Mouse (Mus musculus) stomach, embryonic 14.5 days (tissue): ENCODE data around the gene Ide. TPM values are rescaled to one million over a fixed set of nuclear protein-coding genes. Genes with fewer than 3 reads are reported as not detected.

Experiments
- ATAC-seq: fragments of 200-750 bp; cut with Nextera tagmentation; 2 replicates; pipeline ENCODE4 v1.8.0; 2017; ENCODE audit warnings: low read depth, moderate TSS enrichment; ENCODE audit not compliant: insufficient number of reproducible peaks, insufficient read depth, low FRiP score
- H3K27ac ChIP-seq: fragments of 300-500 bp; sonication (generic); 2 replicates; pipeline ENCODE4 v1.5.1; 2014; ENCODE audit warnings: mild to moderate bottlenecking, low read length, moderate library complexity, mixed read lengths
- H3K27me3 ChIP-seq: fragments of 300-500 bp; sonication (generic); 2 replicates; pipeline ENCODE4 v1.6.1; 2014; ENCODE audit warnings: low read length, control low read depth, mixed read lengths; ENCODE audit not compliant: control insufficient read depth, insufficient read depth
- H3K36me3 ChIP-seq: fragments of 300-500 bp; sonication (generic); 2 replicates; pipeline ENCODE4 v1.6.1; 2014; ENCODE audit warnings: mild to moderate bottlenecking, control low read depth, low read length, moderate library complexity, mixed read lengths; ENCODE audit not compliant: control insufficient read depth, insufficient read depth
- H3K4me1 ChIP-seq: fragments of 300-500 bp; sonication (generic); 2 replicates; pipeline ENCODE4 v1.6.1; 2014; ENCODE audit warnings: low read length, control low read depth, mixed read lengths; ENCODE audit not compliant: control insufficient read depth, insufficient read depth
- H3K4me2 ChIP-seq: fragments of 300-500 bp; sonication (generic); replicated peaks from 2 replicates; pipeline ENCODE4 v1.6.1; 2014; ENCODE audit warnings: low read depth, low read length, control low read depth
- H3K4me3 ChIP-seq: fragments of 300-500 bp; sonication (generic); 2 replicates; pipeline ENCODE4 v1.5.1; 2014; ENCODE audit warnings: low read depth, low read length, control low read depth
- H3K9ac ChIP-seq: fragments of 300-500 bp; sonication (generic); replicated peaks from 2 replicates; pipeline ENCODE4 v1.6.1; 2014; ENCODE audit warnings: low read depth, mild to moderate bottlenecking, control low read depth, low read length, moderate library complexity, mixed read lengths
- H3K9me3 ChIP-seq: fragments of 300-500 bp; sonication (generic); 2 replicates; pipeline ENCODE4 v1.6.1; 2016; ENCODE audit warnings: low read depth, low read length, control low read depth; ENCODE audit not compliant: control insufficient read depth
- WGBS: fragments of 180-500 bp; shearing (Covaris S2); extraction: QIAGEN DNeasy Blood & Tissue Kit; methylation state at CpG from one replicate; pipeline ENCODE4 v1.1.7; 2014; 5-methylcytosine and 5-hydroxymethylcytosine counted together
- polyA plus RNA-seq: library from polyadenylated mRNA; unstranded; fragments of >200 nt; fragmentation: Nextera tagmentation; extraction: Ambion mirVana; gene quantifications from 2 replicates; pipeline ENCODE4 v1.2.1, GENCODE M21; 2014

The Ide gene
- 49.0 and 55.7 TPM in 2 replicates for polyA plus RNA-seq

- H3K4me1 ChIP-seq = no peaks in the 10 kb centered on the region
- H3K36me3 ChIP-seq = no peaks in the 10 kb centered on the region
- no peak within 1 kb of the TSS for H3K4me2 ChIP-seq
- WGBS = 64% methylated on average over 4 of the region's 4 CpGs
- no peak within 1 kb of the TSS for H3K27ac ChIP-seq
- H3K9me3 ChIP-seq = no peaks in the 10 kb centered on the region
- H3K4me3 ChIP-seq = no peak within 1 kb of the TSS
- H3K27me3 ChIP-seq = no peaks in the 10 kb centered on the region
- no peak within 1 kb of the TSS for H3K9ac ChIP-seq
- ATAC-seq = no peak
These were observed at the start of gene Ide for GRCm38 (mm10) chr19:37337752-37338151. Ide (minus strand) TSS chr19:37337852.

- no peak for ATAC-seq
- no peak overlapping the region for H3K4me2 ChIP-seq
- H3K9ac ChIP-seq = no peak overlapping the region
- H3K4me1 ChIP-seq = no peaks in the 10 kb centered on the region
- peaks cover 39% of the 10 kb centered on the region for H3K36me3 ChIP-seq
- no peaks in the 10 kb centered on the region; the same call in 1 of the 2 replicates for H3K9me3 ChIP-seq
- H3K27ac ChIP-seq = no peak overlapping the region
- 69% methylated on average over 3 of the region's 3 CpGs for WGBS
- no peak overlapping the region for H3K4me3 ChIP-seq
- no peaks in the 10 kb centered on the region for H3K27me3 ChIP-seq
These were observed 48.5 kb upstream of the Ide start for GRCm38 (mm10) chr19:37386126-37386525.

GRCm38 (mm10) chr19:37378816-37379215 lies 41.2 kb upstream of the Ide start:
- 85% methylated on average over 6 of the region's 6 CpGs for WGBS
- ATAC-seq = no peak
- H3K27ac ChIP-seq = no peak overlapping the region
- H3K4me3 ChIP-seq = no peak overlapping the region
- 0 out of 2 replicates have a peak overlapping the region, but pooled peaks have one; percentile 16 for H3K4me2 ChIP-seq
- 0 out of 2 replicates have a peak, but pooled peaks cover 3% of the 10 kb centered on the region for H3K36me3 ChIP-seq
- H3K27me3 ChIP-seq = no peaks in the 10 kb centered on the region
- no peaks in the 10 kb centered on the region for H3K9me3 ChIP-seq
- no peak overlapping the region for H3K9ac ChIP-seq
- peaks cover 16% of the 10 kb centered on the region; the same call in 1 of the 2 replicates for H3K4me1 ChIP-seq

- Histone ChIP-seq H3K9me3 (no peaks in the 10 kb centered on the region), H3K4me1 (peaks cover 16% of the 10 kb centered on the region; the same call in 1 of the 2 replicates), H3K4me3 (peak overlapping the region; percentile 97), H3K4me2 (peak overlapping the region; percentile 60), H3K27me3 (no peaks in the 10 kb centered on the region), H3K27ac (no peak overlapping the region), H3K36me3 (no peaks in the 10 kb centered on the region), H3K9ac (peak overlapping the region; percentile 79; the same call in 1 of the 2 replicates)
- no peak for ATAC-seq
- 20% methylated on average over 8 of the region's 8 CpGs for WGBS
These were observed 39.8 kb upstream of the Ide start for GRCm38 (mm10) chr19:37377404-37377990.

GRCm38 (mm10) chr19:37376841-37377240 lies 39.2 kb upstream of the Ide start:
- Histone ChIP-seq H3K4me2 (peak overlapping the region; percentile 60), H3K9me3 (no peaks in the 10 kb centered on the region), H3K4me1 (peaks cover 16% of the 10 kb centered on the region; the same call in 1 of the 2 replicates), H3K4me3 (peak overlapping the region; percentile 97), H3K36me3 (no peaks in the 10 kb centered on the region), H3K9ac (peak overlapping the region; percentile 79), H3K27me3 (no peaks in the 10 kb centered on the region), H3K27ac (no peak overlapping the region)
- ATAC-seq = no peak
- WGBS = under 1% methylated on average over 11 of the region's 11 CpGs

- Histone ChIP-seq H3K4me2 (peak within 1 kb of the TSS; percentile 60), H3K27me3 (no peaks in the 10 kb centered on the region), H3K36me3 (no peaks in the 10 kb centered on the region), H3K9me3 (no peaks in the 10 kb centered on the region), H3K9ac (peak within 1 kb of the TSS; percentile 79), H3K4me3 (peak within 1 kb of the TSS; percentile 97), H3K4me1 (peaks cover 16% of the 10 kb centered on the region; the same call in 1 of the 2 replicates), H3K27ac (peak within 1 kb of the TSS; percentile 97)
- under 1% methylated on average over 73 of the region's 73 CpGs for WGBS
- ATAC-seq = peak; percentile 99
These were observed 38.3 kb upstream of the Ide start, which contains the start of gene Kif11 for GRCm38 (mm10) chr19:37375755-37376615. Kif11 (plus strand) TSS chr19:37376403.

- H3K36me3 ChIP-seq = no peaks in the 10 kb centered on the region
- no peaks in the 10 kb centered on the region for H3K9me3 ChIP-seq
- peak overlapping the region; percentile 97 for H3K27ac ChIP-seq
- peaks cover 11% of the 10 kb centered on the region; the same call in 1 of the 2 replicates for H3K4me1 ChIP-seq
- peak overlapping the region; percentile 49 for H3K9ac ChIP-seq
- no peaks in the 10 kb centered on the region for H3K27me3 ChIP-seq
- H3K4me3 ChIP-seq = peak overlapping the region; percentile 97
- ATAC-seq = no peak
- H3K4me2 ChIP-seq = peak overlapping the region; percentile 55
- 24% methylated on average over 7 of the region's 7 CpGs for WGBS
These were observed 37.5 kb upstream of the Ide start for GRCm38 (mm10) chr19:37374941-37375754.

- no peaks in the 10 kb centered on the region for H3K9me3 ChIP-seq
- no peak overlapping the region for H3K9ac ChIP-seq
- WGBS = 85% methylated on average over 5 of the region's 5 CpGs
- H3K27ac ChIP-seq = no peak overlapping the region
- H3K36me3 ChIP-seq = no peaks in the 10 kb centered on the region
- no peak overlapping the region for H3K4me2 ChIP-seq
- no peaks in the 10 kb centered on the region for H3K4me1 ChIP-seq
- no peaks in the 10 kb centered on the region for H3K27me3 ChIP-seq
- no peak for ATAC-seq
- no peak overlapping the region for H3K4me3 ChIP-seq
These were observed 32.7 kb upstream of the Ide start for GRCm38 (mm10) chr19:37370356-37370755.
